Mouse (Mus musculus) NIH3T3 (cell line): ENCODE measurements around the gene Cln3.

Source experiments
- DNase-seq: peaks from one replicate; pipeline ENCODE4 v3.0.0-alpha.2; 2012; ENCODE audit warnings: low read depth

Cln3 gene

GRCm38 (mm10) chr7:126594862-126595561, 9.4 kb upstream of the Cln3 start, which contains the start of gene Il27:
TSS of gene Il27 (minus strand) at chr7:126594941.
- DNase-seq, result no peak

- DNase-seq, result peak; percentile 28
These were observed 2.2 kb upstream of the Cln3 start for GRCm38 (mm10) chr7:126587779-126588178.

- DNase-seq, result peak; percentile 22
These were observed 1.2 kb upstream of the Cln3 start for GRCm38 (mm10) chr7:126586839-126587238.

DNA sequence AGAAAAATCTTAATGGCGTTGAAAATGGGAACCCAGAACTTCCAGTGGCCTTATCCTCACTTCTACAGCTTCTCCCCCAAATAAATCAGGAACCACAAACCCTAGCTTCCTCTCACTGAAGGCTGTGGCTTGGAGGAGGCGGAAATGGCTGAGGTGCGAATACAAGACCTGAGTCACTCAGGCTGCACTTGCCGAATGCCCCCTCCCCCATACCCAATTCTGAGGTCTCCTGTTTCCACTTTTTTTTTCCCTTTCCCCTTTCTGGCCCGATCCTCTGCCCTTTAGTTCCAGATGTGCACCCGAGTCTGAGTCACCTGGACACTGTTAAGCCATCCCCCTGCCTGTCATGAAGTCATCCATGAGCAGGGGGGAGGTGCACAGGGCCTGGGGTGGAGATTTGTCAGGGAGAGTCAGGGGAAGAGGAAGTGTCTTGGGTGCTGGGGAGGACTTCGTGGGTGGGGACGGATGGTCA, 1.1 kb downstream of the Cln3 start, which contains the start of gene Apobr:
TSS of gene Apobr (plus strand) at position 437 of the 472 bp plus-strand sequence.
- peak; percentile 57 for DNase-seq

GRCm38 (mm10) chr7:126583761-126584160, 1.9 kb downstream of the Cln3 start:
- no peak for DNase-seq

DNA sequence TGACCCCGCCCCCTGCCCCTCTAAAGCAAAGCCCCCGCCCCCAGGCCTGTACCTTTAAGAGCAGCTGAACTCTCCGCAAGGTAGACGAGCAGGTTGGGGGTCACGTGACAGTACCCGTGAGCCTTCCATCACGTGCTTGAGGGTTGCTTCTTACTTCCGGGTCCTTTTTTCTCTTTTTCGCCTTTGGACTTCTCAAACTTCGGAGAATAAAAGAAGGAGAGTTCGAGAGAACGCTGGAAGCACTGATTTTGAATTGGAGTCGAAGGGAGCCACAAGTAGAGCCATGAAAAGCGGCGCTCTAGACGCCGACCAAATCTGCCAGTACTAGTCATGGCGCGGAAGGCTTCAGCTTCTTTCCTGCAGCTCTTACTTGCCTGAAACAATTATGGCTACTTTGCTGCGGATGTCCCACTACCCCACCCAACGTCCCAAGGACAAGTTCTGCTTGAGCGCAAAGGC, 2.3 kb downstream of the Cln3 start:
- DNase-seq, result peak; percentile 76

DNA sequence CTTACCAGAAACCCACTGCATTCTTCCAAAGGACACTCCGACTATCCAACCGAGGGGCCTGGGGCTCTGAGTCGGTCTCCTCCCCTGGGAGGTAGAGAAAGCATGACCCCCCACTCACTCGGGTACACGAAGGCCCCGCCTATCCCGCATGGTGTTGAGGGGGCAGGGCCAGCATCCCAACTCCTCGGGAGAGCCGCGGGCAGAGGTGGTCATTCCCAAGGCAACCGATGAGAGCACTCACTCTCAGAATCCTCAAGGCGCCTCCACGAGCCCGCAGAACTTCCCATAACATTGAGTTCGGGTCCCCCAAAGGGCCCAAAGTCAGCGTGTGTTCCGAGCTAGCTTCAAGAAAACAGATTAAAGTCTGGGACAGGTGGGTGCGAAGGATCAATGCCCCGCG, 2.9 kb downstream of the Cln3 start:
- no peak for DNase-seq

GRCm38 (mm10) chr7:126581661-126582060, 4.0 kb downstream of the Cln3 start:
- no peak for DNase-seq

GRCm38 (mm10) chr7:126579172-126579571, 6.4 kb downstream of the Cln3 start:
- DNase-seq, result peak; percentile 72

DNA sequence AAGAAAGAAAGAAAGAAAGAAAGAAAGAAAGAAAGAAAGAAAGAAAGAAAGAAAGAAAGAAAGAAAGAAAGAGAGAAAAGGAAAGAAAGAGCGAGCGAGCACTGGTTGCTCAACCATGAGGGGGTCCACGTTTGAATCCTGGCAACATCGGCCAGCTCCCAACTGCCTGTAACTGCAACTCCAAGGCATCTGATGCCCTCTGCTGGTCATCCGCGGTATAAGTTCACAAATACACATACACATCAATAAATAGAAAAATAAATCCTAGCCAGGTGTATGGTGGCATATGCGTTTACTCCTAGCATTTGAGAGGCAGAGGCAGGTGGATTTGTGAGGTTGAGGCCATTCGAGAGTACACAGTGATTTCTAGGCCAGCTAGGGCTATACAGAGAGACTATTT, 8.7 kb downstream of the Cln3 start:
- DNase-seq, result peak; percentile 78

- DNase-seq, result peak; percentile 92
These were observed 19.4 kb downstream of the Cln3 start, which contains the start of gene Eif3c for GRCm38 (mm10) chr7:126566094-126566765. TSS of gene Eif3c (minus strand) at chr7:126566411.

- DNase-seq, result peak; percentile 80
These were observed 19.9 kb downstream of the Cln3 start for GRCm38 (mm10) chr7:126565693-126566092.

- DNase-seq, result no peak
These were observed 29.0 kb downstream of the Cln3 start for GRCm38 (mm10) chr7:126556635-126557034.

- peak; percentile 18 for DNase-seq
These were observed 30.8 kb downstream of the Cln3 start for GRCm38 (mm10) chr7:126554796-126555195.

- no peak for DNase-seq
These were observed 40.0 kb downstream of the Cln3 start for GRCm38 (mm10) chr7:126545631-126546030.

GRCm38 (mm10) chr7:126541661-126542060, 44.0 kb downstream of the Cln3 start:
- DNase-seq, result no peak

DNA sequence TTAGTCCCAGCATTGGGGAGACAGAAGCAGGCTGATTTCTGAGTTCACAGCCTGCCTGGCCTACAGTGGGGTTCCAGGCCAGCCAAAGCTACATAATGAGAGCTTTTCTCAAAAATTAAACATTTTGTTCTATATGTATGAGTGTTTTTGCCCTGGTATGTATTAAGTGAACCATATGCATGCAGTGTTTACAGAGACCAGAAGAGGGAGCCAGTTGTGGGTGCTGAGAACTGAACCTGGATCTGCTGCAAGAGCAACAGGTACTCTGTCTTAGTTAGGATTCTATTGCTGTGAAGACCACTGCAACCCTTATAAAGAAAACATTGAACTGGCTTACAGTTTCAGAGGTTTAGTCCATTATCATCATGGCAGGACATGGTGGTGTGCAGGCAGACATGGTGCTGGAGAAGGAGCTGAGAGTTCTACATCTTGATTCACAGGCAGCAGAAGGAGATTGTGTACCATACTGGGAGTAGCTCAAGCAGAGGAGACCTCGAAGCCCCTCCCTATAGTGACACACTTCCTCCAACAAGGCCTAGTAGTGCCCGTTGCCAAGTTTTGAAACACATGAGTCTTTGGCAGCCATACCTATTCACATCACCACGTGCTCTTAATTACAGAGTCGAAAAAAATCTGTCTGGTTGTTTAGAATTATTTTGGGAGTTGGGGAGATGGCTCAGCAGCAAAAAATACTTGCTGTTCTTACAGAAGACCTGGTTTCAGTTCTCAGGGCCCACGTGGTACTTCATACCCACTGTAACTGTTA, 47.6 kb downstream of the Cln3 start:
- peak; percentile 84 for DNase-seq

GRCm38 (mm10) chr7:126536466-126536865, 49.2 kb downstream of the Cln3 start:
- DNase-seq, result no peak

DNA sequence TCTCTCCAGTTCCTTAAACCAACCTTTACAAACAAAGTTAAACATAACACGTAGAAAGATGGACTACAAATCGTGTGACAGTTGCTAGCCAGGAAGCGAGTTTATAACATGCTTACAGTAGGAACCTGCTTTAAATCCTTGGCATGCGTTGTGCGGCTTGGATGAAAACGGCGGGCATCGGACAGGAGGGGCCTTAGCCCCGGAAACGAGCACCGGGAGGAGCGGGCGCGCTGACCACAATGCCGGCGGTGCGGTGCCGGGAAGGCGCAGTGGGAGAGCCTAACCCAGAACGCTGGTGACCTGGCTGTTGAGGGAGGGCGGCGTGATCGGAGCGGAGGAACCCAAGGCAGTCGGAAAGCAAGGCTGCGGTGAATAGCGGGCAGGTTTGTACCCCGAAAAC, 49.9 kb downstream of the Cln3 start:
- DNase-seq, result no peak

- no peak for DNase-seq
These were observed 52.2 kb downstream of the Cln3 start for GRCm38 (mm10) chr7:126533434-126533833.

- peak; percentile 75 for DNase-seq
These were observed 57.4 kb downstream of the Cln3 start for GRCm38 (mm10) chr7:126528166-126528577.

DNA sequence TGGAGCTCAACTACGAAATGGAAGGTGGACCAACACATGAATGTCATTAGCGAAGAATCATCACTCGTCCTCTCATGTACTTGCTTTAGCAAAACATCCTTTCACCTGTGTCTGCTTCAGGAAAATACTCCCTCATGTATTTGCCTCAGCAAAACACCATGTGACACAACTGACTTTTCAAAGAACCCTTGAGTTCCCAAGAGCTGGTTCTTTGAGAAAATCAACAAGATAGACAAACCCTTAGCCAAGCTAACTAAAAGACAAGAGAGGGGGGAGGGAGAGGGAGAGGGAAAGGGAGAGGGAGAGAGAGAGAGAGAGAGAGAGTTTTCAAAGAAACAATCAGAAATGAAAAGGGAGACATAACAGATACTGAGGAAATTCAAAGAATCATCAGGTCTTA, 62.3 kb downstream of the Cln3 start:
- DNase-seq, result no peak
